Mouse (Mus musculus) thymus, postnatal 36 days (tissue): ENCODE measurements around the gene 9130023H24Rik.

Experiments used
- DNase-seq, 2 experiments: peaks; one replicate each; pipeline ENCODE4 v3.0.0; 2022; ENCODE audit warnings: mixed read lengths in 2 of 2

9130023H24Rik gene

DNA sequence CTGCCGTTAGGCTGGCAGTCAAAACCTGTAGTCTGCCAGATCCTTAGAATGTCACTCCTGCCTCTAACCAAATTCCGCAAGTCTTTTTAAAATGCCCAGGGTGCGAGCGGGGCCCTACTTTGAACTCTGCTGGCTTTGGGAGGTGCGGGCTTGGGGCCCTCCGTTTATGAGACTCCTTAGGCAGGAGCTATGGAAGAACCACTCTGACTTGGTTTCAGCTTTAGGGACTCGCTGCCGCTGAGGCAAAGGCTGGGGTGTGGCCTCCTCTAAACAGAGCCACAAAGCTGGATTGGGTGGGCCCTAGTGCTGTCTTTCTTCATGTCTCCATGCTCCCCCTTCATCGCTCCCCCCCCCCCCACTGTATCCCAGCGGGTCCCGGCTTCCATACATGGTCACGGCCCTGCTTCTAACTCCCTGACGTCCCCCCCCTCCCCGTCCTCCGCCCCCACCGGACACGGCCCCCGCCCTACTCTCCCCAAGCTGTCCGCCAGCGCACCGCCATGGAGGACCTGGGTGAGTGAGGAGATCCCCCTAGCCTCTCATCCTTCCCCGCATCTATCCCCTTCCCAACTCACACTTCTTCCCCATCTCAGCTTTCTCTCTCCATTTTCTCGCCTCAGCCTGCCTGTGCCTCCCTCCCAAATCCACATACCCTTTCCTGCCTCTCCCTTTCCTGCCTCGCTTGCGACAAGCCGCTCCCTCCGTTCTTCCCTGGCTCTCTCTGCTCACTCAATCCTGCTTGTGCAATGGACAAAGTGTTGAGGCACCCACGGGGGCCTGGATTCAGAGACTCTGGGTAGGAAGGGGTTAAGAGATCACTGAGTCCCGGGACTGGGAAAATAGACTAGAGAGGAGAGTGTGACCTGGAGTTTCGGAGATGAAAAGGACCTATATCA, 8.9 kb upstream of the 9130023H24Rik start, which contains the start of gene Tgfb1i1:
Tgfb1i1 (plus strand) TSS at position 317 of the 896 bp plus-strand sequence.
- no peak for DNase-seq

- DNase-seq: no peak
Measured at GRCm38 (mm10) chr7:128245547-128245946, 7.7 kb upstream of the 9130023H24Rik start.

- no peak for DNase-seq
Measured at GRCm38 (mm10) chr7:128244410-128245025, 6.7 kb upstream of the 9130023H24Rik start.

- no peak for DNase-seq
Measured at GRCm38 (mm10) chr7:128243921-128244320, 6.1 kb upstream of the 9130023H24Rik start.

- no peak for DNase-seq
Measured at GRCm38 (mm10) chr7:128242331-128242730, 4.5 kb upstream of the 9130023H24Rik start.

DNA sequence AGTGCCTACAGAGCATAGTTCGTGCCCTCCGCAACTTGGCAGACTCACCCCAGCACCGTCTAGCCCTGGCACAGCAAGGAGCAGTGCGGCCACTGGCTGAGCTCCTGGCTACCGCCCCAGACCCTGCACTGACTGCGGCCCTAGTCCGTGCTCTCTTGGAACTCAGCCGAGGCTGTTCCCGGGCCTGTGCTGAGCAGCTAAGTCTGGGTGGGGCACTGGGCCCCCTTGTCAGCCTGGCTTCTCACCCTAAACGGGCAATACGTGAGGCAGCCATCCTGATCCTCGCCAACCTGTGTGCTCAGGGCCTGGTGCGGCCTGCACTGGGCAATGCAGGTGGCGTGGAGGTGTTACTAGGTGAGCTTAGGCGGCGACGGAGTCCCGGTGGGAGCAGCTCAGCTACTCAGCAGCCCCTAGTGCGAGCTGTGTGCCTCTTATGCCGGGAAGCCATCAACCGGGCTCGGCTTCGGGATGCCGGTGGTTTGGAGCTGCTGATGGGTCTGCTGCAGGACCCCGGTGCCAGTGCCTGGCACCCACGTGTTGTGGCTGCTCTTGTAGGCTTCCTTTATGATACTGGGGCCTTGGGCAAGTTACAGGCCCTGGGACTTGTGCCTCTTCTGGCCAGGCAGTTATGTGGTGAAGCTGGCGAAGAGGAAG, 2.4 kb upstream of the 9130023H24Rik start:
- no peak for DNase-seq

- peak in 1 of 2 experiments; percentile 39 for DNase-seq
Measured at GRCm38 (mm10) chr7:128238991-128239390, 1.2 kb upstream of the 9130023H24Rik start.

DNA sequence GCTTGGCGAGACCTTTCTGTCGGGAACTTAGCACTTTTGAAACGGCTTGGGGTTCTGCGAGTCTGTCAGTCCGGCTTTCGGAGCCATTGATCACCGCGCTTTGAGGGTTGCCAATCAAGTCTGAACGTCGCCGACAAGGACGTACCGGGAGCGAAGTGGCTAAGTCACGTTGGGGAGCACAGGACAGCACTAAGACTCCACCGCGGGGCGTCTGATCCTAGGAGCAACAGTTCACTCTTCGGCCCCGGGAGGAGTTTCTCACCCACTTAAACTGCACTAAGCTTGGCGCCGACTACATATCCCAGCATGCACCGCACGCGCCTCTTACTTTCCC, 271 bp downstream of the 9130023H24Rik start:
- no peak for DNase-seq

DNA sequence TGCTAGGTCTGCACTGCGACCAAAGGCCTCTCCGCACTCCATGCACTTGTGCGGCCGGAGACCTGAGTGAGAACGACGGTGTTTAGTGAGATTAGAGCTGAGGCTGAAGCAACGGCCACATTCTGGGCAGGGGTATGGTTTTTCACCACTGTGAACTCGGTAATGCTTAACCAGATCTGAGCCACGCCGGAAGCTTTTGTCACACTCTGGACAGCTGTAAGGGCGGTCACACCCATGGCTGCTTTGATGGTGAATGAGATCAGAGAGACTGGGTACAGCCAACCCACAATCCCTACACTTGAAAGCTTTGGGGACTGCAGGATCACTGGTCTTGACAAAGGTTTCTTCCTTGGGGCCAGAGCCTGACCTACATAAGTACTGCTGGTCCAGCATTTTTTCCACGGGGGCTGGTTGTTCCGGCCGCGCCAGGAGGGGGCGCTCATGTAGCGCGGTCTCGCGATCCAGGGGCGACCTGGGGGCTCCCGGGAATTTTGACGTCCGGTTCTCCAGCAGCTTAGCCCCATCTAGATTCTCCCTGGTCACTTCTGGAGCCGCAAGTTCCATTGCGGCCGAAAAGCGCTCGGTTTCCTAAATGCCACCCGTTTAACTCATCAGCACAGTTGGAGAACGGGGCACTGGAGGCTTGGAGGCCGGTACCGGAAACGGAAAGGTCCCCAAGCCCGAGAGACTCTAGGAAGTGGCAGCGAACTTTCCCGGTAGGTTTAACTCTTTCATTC, 807 bp downstream of the 9130023H24Rik start, which contains the start of gene Armc5:
Armc5 (plus strand) TSS at position 487 of the 737 bp plus-strand sequence.
- peak; percentile 82 to 83 for DNase-seq

DNA sequence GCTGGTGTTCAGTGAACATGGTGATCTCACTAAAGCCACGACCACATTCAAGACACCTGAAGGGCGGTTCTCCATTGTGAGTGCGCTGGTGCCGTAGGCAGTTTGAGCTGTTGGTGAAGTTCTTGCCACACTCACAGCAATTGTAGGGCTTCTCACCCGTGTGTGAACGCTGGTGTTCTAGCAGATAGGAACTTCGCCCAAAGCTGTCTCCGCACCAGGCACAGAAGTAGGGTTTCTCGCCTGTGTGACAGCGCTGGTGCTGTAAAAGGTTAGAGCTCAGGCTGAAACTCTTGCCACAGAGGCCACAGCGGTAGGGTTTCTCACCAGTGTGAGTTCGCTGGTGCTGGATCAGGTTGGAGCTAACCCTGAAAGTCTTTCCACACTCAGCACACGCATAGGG, 1.4 kb downstream of the 9130023H24Rik start:
- DNase-seq: no peak

- no peak for DNase-seq
Measured at GRCm38 (mm10) chr7:128235481-128235880, 2.4 kb downstream of the 9130023H24Rik start.

DNA sequence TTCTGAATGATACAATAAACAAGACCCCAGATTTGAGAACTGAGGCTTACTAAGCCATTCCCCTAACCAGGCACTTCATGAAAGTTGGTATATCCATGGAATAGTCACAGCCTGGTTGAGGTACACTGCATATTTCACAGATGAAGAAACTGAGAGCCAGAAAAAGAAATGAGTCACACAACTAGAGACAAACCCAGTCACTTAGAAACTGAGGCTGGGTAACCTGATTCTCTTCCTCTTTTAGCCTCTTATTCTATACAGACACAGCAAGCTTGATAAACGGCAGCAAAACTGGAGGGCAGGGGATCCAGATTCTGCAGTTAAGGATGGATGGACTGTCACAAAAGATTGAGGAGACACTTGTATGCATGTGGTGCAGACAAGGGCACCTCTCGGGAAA, 3.0 kb downstream of the 9130023H24Rik start:
- no peak for DNase-seq

- no peak for DNase-seq
Measured at GRCm38 (mm10) chr7:128231741-128232140, 6.1 kb downstream of the 9130023H24Rik start.

- no peak for DNase-seq
Measured at GRCm38 (mm10) chr7:128220936-128221335, 16.9 kb downstream of the 9130023H24Rik start.

- DNase-seq: no peak
Measured at GRCm38 (mm10) chr7:128219952-128220351, 17.9 kb downstream of the 9130023H24Rik start.

DNA sequence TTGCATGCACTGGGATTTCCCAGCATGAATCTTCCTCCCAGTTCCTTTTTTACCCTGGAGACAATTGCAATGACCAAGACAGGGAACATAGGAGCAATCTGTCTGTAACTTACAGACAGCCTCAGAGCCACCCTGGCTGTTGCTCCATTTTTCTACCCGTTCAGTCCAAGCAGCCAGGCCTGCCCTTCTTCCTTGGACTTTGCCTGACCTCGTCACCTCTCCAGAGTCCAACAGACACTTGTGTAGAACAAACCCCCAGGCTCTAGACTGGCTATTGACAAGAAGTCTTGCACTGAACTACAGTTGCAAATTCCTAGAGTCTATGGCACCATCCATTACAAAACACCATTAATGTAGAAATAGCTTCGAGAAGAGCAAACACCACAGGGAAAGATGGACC, 28.0 kb downstream of the 9130023H24Rik start:
- DNase-seq: no peak

DNA sequence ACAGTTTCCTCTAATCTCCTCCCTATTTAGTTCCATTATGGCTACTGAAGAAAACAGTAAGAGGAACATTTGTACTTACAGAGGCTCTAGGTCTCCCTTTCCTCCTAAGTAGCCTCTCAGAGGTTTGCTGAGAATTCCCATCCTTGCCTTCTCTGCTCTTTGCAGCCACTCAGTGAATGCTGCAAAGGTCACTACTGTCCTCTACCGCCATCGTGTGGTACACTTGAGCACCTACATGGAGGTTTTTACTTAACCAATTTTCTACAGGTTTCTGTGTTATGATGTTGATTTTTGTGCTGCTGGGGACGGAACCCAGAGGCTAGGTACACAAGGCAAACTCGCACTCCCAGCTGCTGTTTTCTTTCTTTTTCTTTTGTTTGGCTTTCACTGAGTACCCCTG, 29.6 kb downstream of the 9130023H24Rik start:
- DNase-seq: peak; percentile 34 to 44

DNA sequence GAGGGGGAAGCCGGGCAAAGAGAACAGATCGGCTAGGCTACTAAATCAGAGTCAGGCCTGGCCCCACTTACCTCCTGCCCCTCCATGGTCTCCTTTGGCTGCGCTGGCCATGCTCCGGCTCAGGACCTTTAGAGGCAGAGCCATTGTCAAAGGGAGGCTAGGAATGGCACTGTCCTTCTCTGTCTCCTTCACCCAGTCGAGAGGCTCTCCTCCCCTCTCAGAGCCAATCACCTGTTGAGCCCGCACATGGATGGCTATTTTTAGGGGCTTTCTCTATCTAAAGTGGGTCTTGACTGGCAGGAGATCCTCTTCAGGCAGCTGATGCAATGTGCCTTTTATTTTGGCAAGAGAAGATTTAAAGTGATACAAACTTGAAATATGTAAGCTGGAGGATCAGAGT, 31.7 kb downstream of the 9130023H24Rik start, which contains the start of gene Cox6a2:
Cox6a2 (minus strand) TSS at position 236 of the 400 bp plus-strand sequence.
- DNase-seq: no peak

GRCm38 (mm10) chr7:128205695-128206094, 32.1 kb downstream of the 9130023H24Rik start:
- DNase-seq: no peak

GRCm38 (mm10) chr7:128204179-128204578, 33.7 kb downstream of the 9130023H24Rik start:
- DNase-seq: no peak

- no peak for DNase-seq
Measured at GRCm38 (mm10) chr7:128203071-128203470, 34.8 kb downstream of the 9130023H24Rik start.

DNA sequence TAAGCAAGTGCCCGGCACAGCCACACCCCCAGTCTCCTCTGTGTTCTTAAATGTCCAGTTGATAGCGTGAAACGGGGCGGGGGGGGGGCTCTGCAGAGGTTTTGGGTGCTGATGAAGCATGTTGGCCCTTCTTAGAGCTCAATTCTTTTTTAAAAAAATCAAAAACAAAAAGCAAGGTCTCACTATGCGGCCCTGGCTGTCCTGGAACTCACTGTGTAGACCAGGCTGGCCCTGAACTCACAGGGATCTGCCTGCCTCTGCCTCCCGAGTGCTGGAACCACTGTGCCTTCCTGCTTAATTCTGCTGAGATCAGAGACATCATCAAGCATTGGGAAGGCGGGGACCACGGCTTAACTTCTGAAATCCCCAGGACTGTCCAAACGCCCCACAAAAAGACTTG, 36.2 kb downstream of the 9130023H24Rik start:
- DNase-seq: no peak
